Mouse (Mus musculus): ENCODE results near the gene Casp8. TPM values are rescaled to one million over a fixed set of nuclear protein-coding genes. Genes with fewer than 3 reads are reported as not detected.
A peak's percentile ranks its signal among the peaks of the same experiment; 100 is the strongest.

Casp8 gene
- polyA plus RNA-seq, 1 experiment from 2014 or later = 18.4 TPM

GRCm38 (mm10) chr1:58773280-58773679, 21.9 kb upstream of the Casp8 start:
- no peak overlapping the region for H3K4me3 ChIP-seq
- no peaks in the 10 kb centered on the region for H3K4me1 ChIP-seq
- no peak overlapping the region for H3K27ac ChIP-seq (replicated peaks)
- peaks cover 7% of the 10 kb centered on the region; the same call in 1 of the 2 replicates for H3K9me3 ChIP-seq
- no peaks in the 10 kb centered on the region for H3K36me3 ChIP-seq
- no peak overlapping the region for H3K9ac ChIP-seq
- no peak for ATAC-seq (ENCODE audit: extremely low read depth, insufficient number of reproducible peaks, low FRiP score, low TSS enrichment)
- no peak overlapping the region for H3K4me2 ChIP-seq
- no peaks in the 10 kb centered on the region for H3K27me3 ChIP-seq (replicated peaks)

GRCm38 (mm10) chr1:58773905-58774304, 21.3 kb upstream of the Casp8 start:
- no peak for ATAC-seq (ENCODE audit: extremely low read depth, insufficient number of reproducible peaks, low FRiP score, low TSS enrichment)
- no peaks in the 10 kb centered on the region for H3K4me1 ChIP-seq
- no peak overlapping the region for H3K4me3 ChIP-seq
- peaks cover 7% of the 10 kb centered on the region; the same call in 1 of the 2 replicates for H3K9me3 ChIP-seq
- WGBS = 67% methylated on average over 2 of the region's 2 CpGs
- no peaks in the 10 kb centered on the region for H3K27me3 ChIP-seq (replicated peaks)
- no peak overlapping the region for H3K27ac ChIP-seq (replicated peaks)
- H3K36me3 ChIP-seq = no peaks in the 10 kb centered on the region
- no peak overlapping the region for H3K4me2 ChIP-seq
- no peak overlapping the region for H3K9ac ChIP-seq

- peaks cover 7% of the 10 kb centered on the region; the same call in 1 of the 2 replicates for H3K9me3 ChIP-seq
- no peak for ATAC-seq (ENCODE audit: extremely low read depth, insufficient number of reproducible peaks, low FRiP score, low TSS enrichment)
- no peak overlapping the region for H3K4me3 ChIP-seq
- no peaks in the 10 kb centered on the region for H3K27me3 ChIP-seq (replicated peaks)
- H3K4me2 ChIP-seq = no peak overlapping the region
- no peak overlapping the region for H3K9ac ChIP-seq
- H3K36me3 ChIP-seq = no peaks in the 10 kb centered on the region
- no peaks in the 10 kb centered on the region for H3K4me1 ChIP-seq
- 88% methylated on average over 5 of the region's 5 CpGs for WGBS
- H3K27ac ChIP-seq (replicated peaks) = no peak overlapping the region
Observed at GRCm38 (mm10) chr1:58775361-58775760, 19.8 kb upstream of the Casp8 start.

GRCm38 (mm10) chr1:58777583-58777982, 17.6 kb upstream of the Casp8 start:
- Histone ChIP-seq H3K9me3 (peaks cover 7% of the 10 kb centered on the region; the same call in 1 of the 2 replicates), H3K9ac (no peak overlapping the region), H3K4me1 (no peaks in the 10 kb centered on the region), H3K4me2 (no peak overlapping the region), H3K27ac (replicated peaks) (no peak overlapping the region), H3K27me3 (replicated peaks) (no peaks in the 10 kb centered on the region), H3K36me3 (no peaks in the 10 kb centered on the region), H3K4me3 (no peak overlapping the region)
- 82% methylated on average over 1 of the region's 1 CpGs for WGBS
- ATAC-seq (ENCODE audit: extremely low read depth, insufficient number of reproducible peaks, low FRiP score, low TSS enrichment) = no peak

- no peak for ATAC-seq (ENCODE audit: extremely low read depth, insufficient number of reproducible peaks, low FRiP score, low TSS enrichment)
- H3K9ac ChIP-seq = no peak overlapping the region
- no peak overlapping the region for H3K4me3 ChIP-seq
- peaks cover 7% of the 10 kb centered on the region; the same call in 1 of the 2 replicates for H3K9me3 ChIP-seq
- no peaks in the 10 kb centered on the region for H3K36me3 ChIP-seq
- WGBS = 14% methylated on average over 1 of the region's 1 CpGs
- no peak overlapping the region for H3K4me2 ChIP-seq
- H3K27me3 ChIP-seq (replicated peaks) = no peaks in the 10 kb centered on the region
- H3K4me1 ChIP-seq = no peaks in the 10 kb centered on the region
- H3K27ac ChIP-seq (replicated peaks) = no peak overlapping the region
Observed at GRCm38 (mm10) chr1:58778226-58778625, 16.9 kb upstream of the Casp8 start.

GRCm38 (mm10) chr1:58786276-58786675, 8.9 kb upstream of the Casp8 start:
- WGBS = 80% methylated on average over 2 of the region's 2 CpGs
- no peaks in the 10 kb centered on the region for H3K27me3 ChIP-seq (replicated peaks)
- H3K4me3 ChIP-seq = no peak overlapping the region
- ATAC-seq (ENCODE audit: extremely low read depth, insufficient number of reproducible peaks, low FRiP score, low TSS enrichment) = no peak
- H3K4me1 ChIP-seq = no peaks in the 10 kb centered on the region
- no peaks in the 10 kb centered on the region for H3K36me3 ChIP-seq
- H3K27ac ChIP-seq (replicated peaks) = no peak overlapping the region
- no peak overlapping the region for H3K9ac ChIP-seq
- no peak overlapping the region for H3K4me2 ChIP-seq
- H3K9me3 ChIP-seq = no peaks in the 10 kb centered on the region

GRCm38 (mm10) chr1:58788410-58788809, 6.8 kb upstream of the Casp8 start:
- Histone ChIP-seq H3K4me3 (no peak overlapping the region), H3K9me3 (no peaks in the 10 kb centered on the region), H3K9ac (no peak overlapping the region), H3K4me2 (no peak overlapping the region), H3K36me3 (no peaks in the 10 kb centered on the region), H3K4me1 (no peaks in the 10 kb centered on the region), H3K27me3 (replicated peaks) (no peaks in the 10 kb centered on the region), H3K27ac (replicated peaks) (no peak overlapping the region)
- WGBS = 89% methylated on average over 4 of the region's 4 CpGs
- ATAC-seq (ENCODE audit: extremely low read depth, insufficient number of reproducible peaks, low FRiP score, low TSS enrichment) = no peak

- no peaks in the 10 kb centered on the region for H3K9me3 ChIP-seq
- peak overlapping the region; percentile 75; the same call in 1 of the 2 replicates for H3K27ac ChIP-seq (replicated peaks)
- no peaks in the 10 kb centered on the region for H3K27me3 ChIP-seq (replicated peaks)
- peak overlapping the region; percentile 88 for H3K4me2 ChIP-seq
- H3K4me3 ChIP-seq = peak overlapping the region; percentile 84
- H3K4me1 ChIP-seq = peaks cover 10% of the 10 kb centered on the region
- peaks cover 8% of the 10 kb centered on the region for H3K36me3 ChIP-seq
- H3K9ac ChIP-seq = peak overlapping the region; percentile 93
- no peak for ATAC-seq (ENCODE audit: extremely low read depth, insufficient number of reproducible peaks, low FRiP score, low TSS enrichment)
- 44% methylated on average over 2 of the region's 2 CpGs for WGBS
Observed at GRCm38 (mm10) chr1:58794705-58795104, 469 bp upstream of the Casp8 start.

GRCm38 (mm10) chr1:58796059-58796363, 837 bp downstream of the Casp8 start:
- Histone ChIP-seq H3K4me2 (peak overlapping the region; percentile 88), H3K27ac (replicated peaks) (no peak overlapping the region), H3K36me3 (peaks cover 8% of the 10 kb centered on the region), H3K9ac (peak overlapping the region; percentile 93), H3K4me1 (peaks cover 10% of the 10 kb centered on the region), H3K27me3 (replicated peaks) (no peaks in the 10 kb centered on the region), H3K4me3 (peak overlapping the region; percentile 84), H3K9me3 (no peaks in the 10 kb centered on the region)
- no peak for ATAC-seq (ENCODE audit: extremely low read depth, insufficient number of reproducible peaks, low FRiP score, low TSS enrichment)
- WGBS = 1% methylated on average over 3 of the region's 3 CpGs

GRCm38 (mm10) chr1:58796853-58797252, 1.7 kb downstream of the Casp8 start:
- H3K4me1 ChIP-seq = peaks cover 10% of the 10 kb centered on the region
- no peak overlapping the region for H3K9ac ChIP-seq
- H3K27ac ChIP-seq (replicated peaks) = no peak overlapping the region
- 66% methylated on average over 4 of the region's 4 CpGs for WGBS
- H3K4me2 ChIP-seq = peak overlapping the region; percentile 47
- H3K4me3 ChIP-seq = no peak overlapping the region
- ATAC-seq (ENCODE audit: extremely low read depth, insufficient number of reproducible peaks, low FRiP score, low TSS enrichment) = no peak
- H3K27me3 ChIP-seq (replicated peaks) = no peaks in the 10 kb centered on the region
- peaks cover 8% of the 10 kb centered on the region for H3K36me3 ChIP-seq
- H3K9me3 ChIP-seq = no peaks in the 10 kb centered on the region

GRCm38 (mm10) chr1:58797370-58797769, 2.2 kb downstream of the Casp8 start:
- Histone ChIP-seq H3K4me3 (no peak overlapping the region), H3K4me2 (0 out of 2 replicates have a peak overlapping the region, but pooled peaks have one; percentile 47), H3K4me1 (peaks cover 10% of the 10 kb centered on the region), H3K36me3 (peaks cover 8% of the 10 kb centered on the region), H3K9ac (no peak overlapping the region), H3K27ac (replicated peaks) (no peak overlapping the region), H3K27me3 (replicated peaks) (no peaks in the 10 kb centered on the region), H3K9me3 (no peaks in the 10 kb centered on the region)
- 76% methylated on average over 2 of the region's 2 CpGs for WGBS
- ATAC-seq (ENCODE audit: extremely low read depth, insufficient number of reproducible peaks, low FRiP score, low TSS enrichment) = no peak

GRCm38 (mm10) chr1:58798911-58799310, 3.7 kb downstream of the Casp8 start:
- Histone ChIP-seq H3K4me2 (no peak overlapping the region), H3K27me3 (replicated peaks) (no peaks in the 10 kb centered on the region), H3K9me3 (no peaks in the 10 kb centered on the region), H3K27ac (replicated peaks) (no peak overlapping the region), H3K4me3 (no peak overlapping the region), H3K9ac (no peak overlapping the region), H3K4me1 (peaks cover 10% of the 10 kb centered on the region), H3K36me3 (peaks cover 8% of the 10 kb centered on the region)
- 85% methylated on average over 4 of the region's 4 CpGs for WGBS
- ATAC-seq (ENCODE audit: extremely low read depth, insufficient number of reproducible peaks, low FRiP score, low TSS enrichment) = no peak
